Mouse (Mus musculus): Measurements from ENCODE around the gene Macf1.
"Not testable (repeated sequence)": the region's sequence is repeated elsewhere in the genome, so short reads cannot be mapped to it uniquely, and the experiment has no call there.

The Macf1 gene

GRCm38 (mm10) chr4:123532001-123532400 is 152.2 kb downstream of the Macf1 start:
- no peak for DNase-seq (ENCODE audit: low spot score)

- no peak for DNase-seq (ENCODE audit: low spot score)
These were observed 153.2 kb downstream of the Macf1 start for GRCm38 (mm10) chr4:123530976-123531375.

- peak; percentile 37 for DNase-seq (ENCODE audit: low spot score)
These were observed 154.9 kb downstream of the Macf1 start for GRCm38 (mm10) chr4:123529230-123529629.

GRCm38 (mm10) chr4:123527607-123528010 is 156.6 kb downstream of the Macf1 start:
- no peak for DNase-seq (ENCODE audit: low spot score)

- no peak for DNase-seq (ENCODE audit: low spot score)
These were observed 157.3 kb downstream of the Macf1 start for GRCm38 (mm10) chr4:123526779-123527280.

GRCm38 (mm10) chr4:123524746-123525145 is 159.4 kb downstream of the Macf1 start:
- DNase-seq (ENCODE audit: low spot score), result no peak

- DNase-seq (ENCODE audit: low spot score), result not testable (repeated sequence)
These were observed 164.0 kb downstream of the Macf1 start for GRCm38 (mm10) chr4:123520123-123520522.

- DNase-seq (ENCODE audit: low spot score), result no peak
These were observed 168.5 kb downstream of the Macf1 start for GRCm38 (mm10) chr4:123515673-123516072.

GRCm38 (mm10) chr4:123510201-123510600 is 174.0 kb downstream of the Macf1 start:
- DNase-seq (ENCODE audit: low spot score), result no peak

GRCm38 (mm10) chr4:123489086-123489485 is 195.1 kb downstream of the Macf1 start:
- DNase-seq (ENCODE audit: low spot score), result no peak

GRCm38 (mm10) chr4:123479991-123480390 is 204.2 kb downstream of the Macf1 start:
- no peak for DNase-seq (ENCODE audit: low spot score)

- no peak for DNase-seq (ENCODE audit: low spot score)
These were observed 205.3 kb downstream of the Macf1 start for GRCm38 (mm10) chr4:123478655-123479433.

GRCm38 (mm10) chr4:123465799-123466198 is 218.4 kb downstream of the Macf1 start:
- no peak for DNase-seq (ENCODE audit: low spot score)

GRCm38 (mm10) chr4:123460595-123461272 is 223.4 kb downstream of the Macf1 start:
- DNase-seq (ENCODE audit: low spot score), result no peak

- DNase-seq (ENCODE audit: low spot score), result no peak
These were observed 229.1 kb downstream of the Macf1 start for GRCm38 (mm10) chr4:123454871-123455640.

GRCm38 (mm10) chr4:123453729-123454128 is 230.4 kb downstream of the Macf1 start:
- DNase-seq (ENCODE audit: low spot score), result no peak

GRCm38 (mm10) chr4:123451991-123452390 is 232.2 kb downstream of the Macf1 start:
- DNase-seq (ENCODE audit: low spot score), result no peak

- DNase-seq (ENCODE audit: low spot score), result no peak
These were observed 234.9 kb downstream of the Macf1 start for GRCm38 (mm10) chr4:123449304-123449703.

- no peak for DNase-seq (ENCODE audit: low spot score)
These were observed 236.1 kb downstream of the Macf1 start for GRCm38 (mm10) chr4:123448015-123448414.

- peak; percentile 45 for DNase-seq (ENCODE audit: low spot score)
These were observed 236.9 kb downstream of the Macf1 start for GRCm38 (mm10) chr4:123447251-123447650.

GRCm38 (mm10) chr4:123446754-123447153 is 237.4 kb downstream of the Macf1 start:
- DNase-seq (ENCODE audit: low spot score), result peak; percentile 51

- DNase-seq (ENCODE audit: low spot score), result peak; percentile 66
These were observed 237.9 kb downstream of the Macf1 start for GRCm38 (mm10) chr4:123446221-123446620.
